Mouse (Mus musculus) mouse embryonic stem cell (cell line): ENCODE data around the gene Foxb2.
"Not testable (repeated sequence)": the region's sequence is repeated elsewhere in the genome, so short reads cannot be mapped to it uniquely, and the experiment has no call there.

Experiments
- in situ Hi-C, 2 experiments: fragments of 300-500 bp; cut with MboI; formaldehyde crosslinking; loops; 1 replicate in 1 of 2; 3 replicates in 1 of 2; pipeline ENCODE4 v1.14.3; 2019 to 2020; ENCODE audit warnings: low sequenced_read_pairs in 2 of 2, low pct_unique_long_range_greater_than_20kb in 1 of 2, mixed read lengths in 1 of 2; ENCODE audit not compliant: unreplicated experiment in 1 of 2

The Foxb2 gene

GRCm38 (mm10) chr19:16873221-16873861 is at the start of gene Foxb2:
Foxb2 (minus strand) TSS chr19:16873805.
- in situ Hi-C loops: no loop called here

- in situ Hi-C loops: no loop called here
Observed at GRCm38 (mm10) chr19:16911507-16911906, 37.9 kb upstream of the Foxb2 start.

- in situ Hi-C loops: loop anchor here in 1 of 2 experiments (10.0 kb wide), 1 partner anchor 82 kb away; no protein-coding TSS in a partner anchor
Observed at GRCm38 (mm10) chr19:16903106-16903505, 29.5 kb upstream of the Foxb2 start.

GRCm38 (mm10) chr19:16899716-16900115 is 26.1 kb upstream of the Foxb2 start:
- in situ Hi-C loops: loop anchor here in 1 of 2 experiments (10.0 kb wide), 1 partner anchor 85 kb away; no protein-coding TSS in a partner anchor

GRCm38 (mm10) chr19:16898576-16898975 is 25.0 kb upstream of the Foxb2 start:
- in situ Hi-C loops: no loop called here

GRCm38 (mm10) chr19:16876458-16876770 is 2.8 kb upstream of the Foxb2 start:
- in situ Hi-C loops: no loop called here

GRCm38 (mm10) chr19:16875631-16876457 is 2.2 kb upstream of the Foxb2 start:
- in situ Hi-C loops: no loop called here

GRCm38 (mm10) chr19:16874991-16875540 is 1.5 kb upstream of the Foxb2 start:
- in situ Hi-C loops: no loop called here

GRCm38 (mm10) chr19:16873942-16874861 is 597 bp upstream of the Foxb2 start:
- in situ Hi-C loops: no loop called here

GRCm38 (mm10) chr19:16872331-16873180 is 1.0 kb downstream of the Foxb2 start:
- in situ Hi-C loops: no loop called here

GRCm38 (mm10) chr19:16871192-16871760 is 2.3 kb downstream of the Foxb2 start:
- in situ Hi-C loops: no loop called here

- in situ Hi-C loops: no loop called here
Observed at GRCm38 (mm10) chr19:16870501-16871191, 3.0 kb downstream of the Foxb2 start.

- in situ Hi-C loops: no loop called here
Observed at GRCm38 (mm10) chr19:16868534-16868933, 5.1 kb downstream of the Foxb2 start.

- in situ Hi-C loops: no loop called here
Observed at GRCm38 (mm10) chr19:16858646-16859045, 15.0 kb downstream of the Foxb2 start.

- in situ Hi-C loops: no loop called here
Observed at GRCm38 (mm10) chr19:16856752-16857151, 16.9 kb downstream of the Foxb2 start.

GRCm38 (mm10) chr19:16844091-16844490 is 29.5 kb downstream of the Foxb2 start:
- in situ Hi-C loops: not testable (repeated sequence)
